Mouse (Mus musculus): ENCODE results near the gene Phldb3. TPM values are rescaled to one million over a fixed set of nuclear protein-coding genes. Genes with fewer than 3 reads are reported as not detected.

The Phldb3 gene
- total RNA-seq, 2 experiments from 2014 or later: 0.28 to 0.60 TPM

GRCm38 (mm10) chr7:24628685-24629610 lies 18.4 kb downstream of the Phldb3 start:
- peak; percentile 28 to 51 for DNase-seq (ENCODE audit: low spot score in 2 of 2)

GRCm38 (mm10) chr7:24629672-24630071 lies 19.1 kb downstream of the Phldb3 start:
- no peak for DNase-seq (ENCODE audit: low spot score in 2 of 2)

GRCm38 (mm10) chr7:24630116-24630880 lies 19.7 kb downstream of the Phldb3 start:
- no peak for DNase-seq (ENCODE audit: low spot score in 2 of 2)

- no peak for DNase-seq (ENCODE audit: low spot score in 2 of 2)
These were observed 25.7 kb downstream of the Phldb3 start, which contains the start of gene Lypd3 for GRCm38 (mm10) chr7:24636264-24636663. Lypd3 (plus strand) TSS chr7:24636550.

- no peak for DNase-seq (ENCODE audit: low spot score in 2 of 2)
These were observed 26.5 kb downstream of the Phldb3 start for GRCm38 (mm10) chr7:24637046-24637445.

- DNase-seq (ENCODE audit: low spot score in 2 of 2): no peak
These were observed 27.7 kb downstream of the Phldb3 start for GRCm38 (mm10) chr7:24638026-24638856.

- DNase-seq (ENCODE audit: low spot score in 2 of 2): no peak
These were observed 29.9 kb downstream of the Phldb3 start for GRCm38 (mm10) chr7:24640450-24640849.

GRCm38 (mm10) chr7:24642491-24642890 lies 31.9 kb downstream of the Phldb3 start:
- DNase-seq (ENCODE audit: low spot score in 2 of 2): peak; percentile 22 to 36

GRCm38 (mm10) chr7:24644492-24644891 lies 33.9 kb downstream of the Phldb3 start:
- DNase-seq (ENCODE audit: low spot score in 2 of 2): no peak

GRCm38 (mm10) chr7:24644996-24645395 lies 34.4 kb downstream of the Phldb3 start:
- DNase-seq (ENCODE audit: low spot score in 2 of 2): no peak

- DNase-seq (ENCODE audit: low spot score in 2 of 2): no peak
These were observed 35.9 kb downstream of the Phldb3 start for GRCm38 (mm10) chr7:24646486-24646885.

- peak; percentile 31 to 42 for DNase-seq (ENCODE audit: low spot score in 2 of 2)
These were observed 43.1 kb downstream of the Phldb3 start for GRCm38 (mm10) chr7:24653681-24654080.

- DNase-seq (ENCODE audit: low spot score in 2 of 2): no peak
These were observed 49.3 kb downstream of the Phldb3 start for GRCm38 (mm10) chr7:24659737-24660357.

- no peak for DNase-seq (ENCODE audit: low spot score in 2 of 2)
These were observed 50.7 kb downstream of the Phldb3 start for GRCm38 (mm10) chr7:24661118-24661904.

GRCm38 (mm10) chr7:24662575-24662974 lies 52.0 kb downstream of the Phldb3 start:
- DNase-seq (ENCODE audit: low spot score in 2 of 2): peak; percentile 50 to 60

- DNase-seq (ENCODE audit: low spot score in 2 of 2): no peak
These were observed 53.7 kb downstream of the Phldb3 start for GRCm38 (mm10) chr7:24664301-24664700.

- no peak for DNase-seq (ENCODE audit: low spot score in 2 of 2)
These were observed 54.4 kb downstream of the Phldb3 start for GRCm38 (mm10) chr7:24664959-24665358.

GRCm38 (mm10) chr7:24671944-24672439 lies 61.4 kb downstream of the Phldb3 start:
- no peak for DNase-seq (ENCODE audit: low spot score in 2 of 2)

GRCm38 (mm10) chr7:24676575-24676974 lies 66.0 kb downstream of the Phldb3 start, which contains the start of gene Tex101:
Tex101 (minus strand) TSS chr7:24676675.
- no peak for DNase-seq (ENCODE audit: low spot score in 2 of 2)
